Mouse (Mus musculus): ENCODE data around the gene Uba3.

DNA sequence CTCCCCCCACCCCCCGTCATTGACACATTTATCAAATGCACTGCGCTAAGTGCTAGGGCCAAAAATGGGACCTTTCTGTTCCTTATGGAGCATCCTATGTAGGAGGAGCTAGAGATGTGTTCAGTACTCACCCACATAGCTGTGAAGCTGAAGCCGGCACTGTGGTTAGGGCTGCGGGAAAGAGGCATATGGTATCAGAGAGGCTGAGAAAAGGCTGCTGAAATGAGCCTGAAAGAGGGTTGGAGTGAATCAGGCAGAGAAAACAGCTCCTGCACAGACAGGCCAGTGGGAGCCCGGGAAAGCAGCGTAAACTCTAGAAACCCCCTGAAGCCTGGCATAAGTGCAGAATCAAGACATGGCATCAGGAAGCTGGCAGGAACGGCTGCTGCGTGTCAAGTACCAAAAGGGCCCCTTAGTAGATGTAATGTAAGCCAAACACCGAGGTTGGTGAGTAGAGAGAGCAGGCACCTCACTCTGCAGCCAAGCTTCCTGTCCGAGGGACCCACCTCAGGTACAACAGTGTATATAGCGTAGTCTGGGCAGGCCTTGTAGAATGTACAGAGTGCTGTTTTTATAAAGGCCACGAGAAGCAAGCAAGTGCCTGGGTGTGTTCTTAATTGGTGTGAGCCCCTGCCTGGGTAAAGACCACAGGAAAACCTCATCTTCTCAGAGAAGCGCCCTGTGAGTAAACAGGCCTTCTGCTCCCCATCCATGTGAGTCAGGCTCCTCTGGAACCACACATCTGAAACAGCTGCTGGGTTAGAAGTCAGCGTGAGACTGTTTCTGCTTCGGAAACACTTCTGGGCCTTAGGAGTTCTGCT lies 16.0 kb upstream of the Uba3 start:
- TF ChIP-seq CTCF (IDR thresholded peaks at IDR 0.05; ENCODE audit: low read depth, low read length) (no peak), POLR2A (IDR thresholded peaks at IDR 0.05; ENCODE audit: insufficient read depth, low read length) (no peak)
